Comparison of ENCODE assay signal across 1 mouse cellular context in the genomic region with DNA sequence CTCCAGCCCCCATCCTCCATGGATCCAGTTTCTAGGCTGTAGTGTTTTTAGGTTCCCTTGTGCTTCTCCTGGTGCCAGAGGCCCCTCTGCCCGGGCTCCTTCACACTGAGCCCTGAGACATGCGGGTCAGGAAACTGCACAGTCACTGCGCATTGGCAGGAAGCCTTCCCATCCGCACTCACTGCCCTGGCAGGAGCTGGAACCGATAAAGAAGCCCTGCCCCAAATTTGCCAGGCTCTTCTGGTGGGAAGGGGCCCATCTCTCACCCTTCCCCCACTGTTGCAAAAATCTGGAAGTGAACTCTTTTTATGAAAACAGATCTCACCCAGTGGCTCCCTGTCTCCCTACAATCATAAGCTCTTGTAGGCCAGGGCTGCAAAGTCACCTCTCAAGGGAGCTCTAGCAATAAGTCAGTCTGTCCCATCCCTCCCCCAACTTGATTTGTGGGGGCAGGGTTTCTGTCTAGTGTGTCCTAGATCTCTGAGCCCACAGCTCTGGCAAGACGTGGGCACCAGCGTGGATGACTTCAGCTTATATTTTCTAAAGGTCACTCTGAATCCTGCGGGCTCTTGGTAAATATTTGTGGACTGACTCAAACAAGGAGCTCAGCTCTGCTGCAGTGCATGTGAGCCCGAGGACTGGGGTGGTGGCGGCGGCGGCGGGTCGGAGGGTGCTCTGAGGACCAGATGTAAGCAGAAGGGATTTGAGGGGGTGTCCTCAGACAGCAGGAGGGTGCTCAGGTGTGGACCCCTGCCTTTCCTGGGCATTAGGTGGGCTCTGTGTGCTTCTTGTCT.
TF ChIP-seq lines count a peak whose summit lies in the region.

No protein-coding gene starts in this region.

TF ChIP-seq in CH12.LX, 34 proteins besides CTCF, POLR2A, EP300 and RAD21 (continued from another document):
- TF ChIP-seq ZC3H11A (IDR thresholded peaks at IDR 0.05; ENCODE audit: low read depth, low read length) (no peak), ZKSCAN1 (IDR thresholded peaks at IDR 0.05; ENCODE audit: borderline replicate concordance, low read depth, low read length) (no peak), USF1 (IDR thresholded peaks at IDR 0.05; ENCODE audit: low read depth, low read length) (no peak), SMC3 (IDR thresholded peaks at IDR 0.05; ENCODE audit: low read depth, low read length) (no peak), SIN3A (IDR thresholded peaks at IDR 0.05; ENCODE audit: low read length) (peak; percentile 15; the same call in 1 of the 2 replicates), TCF12 (IDR thresholded peaks at IDR 0.05; ENCODE audit: low read depth, low read length) (0 out of 2 replicates have a peak, but pooled peaks have one; percentile 11), ZNF384 (IDR thresholded peaks at IDR 0.05; ENCODE audit: low read depth, low read length) (no peak), MEF2A (IDR thresholded peaks at IDR 0.05; ENCODE audit: borderline replicate concordance, low read depth, low read length) (no peak), JUN (IDR thresholded peaks at IDR 0.05; ENCODE audit: insufficient read depth, low read depth, low read length) (no peak), CHD2 (IDR thresholded peaks at IDR 0.05; ENCODE audit: low read length) (peak; percentile 95), MAFK (IDR thresholded peaks at IDR 0.05; ENCODE audit: insufficient replicate concordance, low read length) (0 out of 2 replicates have a peak, but pooled peaks have one; percentile 4), CHD1 (IDR thresholded peaks at IDR 0.05; ENCODE audit: low read depth, low read length) (no peak), JUND (conservative IDR thresholded peaks at IDR 0.05; ENCODE audit: low read depth, low read length) (no peak)
